Mouse (Mus musculus): ENCODE measurements at regions not wholly inside any gene's neighbourhood (a gene's known extent, or its start where the extent isn't known, plus 50 kb on each side); places are given as distances from the start of the nearest gene placed in this dataset.

- no peak for DNase-seq (ENCODE audit: low spot score in 2 of 2)
These were observed 53.8 kb upstream of the Phc1 start for GRCm38 (mm10) chr6:122394160-122394559.

GRCm38 (mm10) chr6:122393231-122393881 lies 53.0 kb upstream of the Phc1 start:
- no peak for DNase-seq (ENCODE audit: low spot score in 2 of 2)

GRCm38 (mm10) chr6:122391725-122392667 lies 51.6 kb upstream of the Phc1 start:
- peak in 1 of 2 experiments; percentile 5 for DNase-seq (ENCODE audit: low spot score in 2 of 2)

- no peak for DNase-seq (ENCODE audit: low spot score in 2 of 2)
These were observed 50.8 kb upstream of the Phc1 start for GRCm38 (mm10) chr6:122391126-122391525.

- no peak for DNase-seq (ENCODE audit: low spot score in 2 of 2)
These were observed 50.4 kb upstream of the Phc1 start for GRCm38 (mm10) chr6:122390720-122391119.
